Mouse (Mus musculus) neural tube, embryonic 13.5 days (tissue): ENCODE results near the gene Fam167b. TPM values are rescaled to one million over a fixed set of nuclear protein-coding genes. Genes with fewer than 3 reads are reported as not detected.
"Not testable (repeated sequence)": the region's sequence is repeated elsewhere in the genome, so short reads cannot be mapped to it uniquely, and the experiment has no call there.

ENCODE experiments used
- ATAC-seq: fragments of 200-750 bp; cut with Nextera tagmentation; 2 replicates; pipeline ENCODE4 v1.8.0; 2017; ENCODE audit warnings: low read depth, mild to moderate bottlenecking, moderate TSS enrichment, moderate library complexity
- H3K27ac ChIP-seq: fragments of 300-500 bp; sonication (generic); replicated peaks from 2 replicates; pipeline ENCODE4 v1.5.1; 2015; ENCODE audit warnings: moderate library complexity, mild to moderate bottlenecking, inconsistent platforms
- H3K27me3 ChIP-seq: fragments of 300-500 bp; sonication (generic); 2 replicates; pipeline ENCODE4 v1.6.1; 2015; ENCODE audit warnings: mild to moderate bottlenecking, inconsistent platforms
- H3K36me3 ChIP-seq: fragments of 300-500 bp; sonication (generic); 2 replicates; pipeline ENCODE4 v1.6.1; 2015; ENCODE audit warnings: mild to moderate bottlenecking, inconsistent platforms
- H3K4me1 ChIP-seq: fragments of 300-500 bp; sonication (generic); replicated peaks from 2 replicates; pipeline ENCODE4 v1.6.1; 2015; ENCODE audit warnings: inconsistent platforms
- H3K4me2 ChIP-seq: fragments of 300-500 bp; sonication (generic); 2 replicates; pipeline ENCODE4 v1.6.1; 2015; ENCODE audit warnings: inconsistent platforms, mild to moderate bottlenecking, moderate library complexity
- H3K4me3 ChIP-seq: fragments of 300-500 bp; sonication (generic); 2 replicates; pipeline ENCODE4 v1.5.1; 2015; ENCODE audit warnings: mild to moderate bottlenecking, inconsistent platforms
- H3K9ac ChIP-seq: fragments of 300-500 bp; sonication (generic); 2 replicates; pipeline ENCODE4 v1.6.1; 2015; ENCODE audit warnings: moderate library complexity, mild to moderate bottlenecking, inconsistent platforms
- H3K9me3 ChIP-seq: fragments of 300-500 bp; sonication (generic); 2 replicates; pipeline ENCODE4 v1.6.1; 2016; ENCODE audit warnings: inconsistent platforms
- WGBS: fragments of 180-500 bp; shearing (Covaris S2); methylation state at CpG from one replicate; pipeline ENCODE4 v1.1.7; 2015; 5-methylcytosine and 5-hydroxymethylcytosine counted together
- microRNA-seq: library from miRNA; unstranded; fragments of <30 nt; microRNA quantifications from one replicate; pipeline ENCODE4, GENCODE M21; 2016
- polyA plus RNA-seq: library from polyadenylated mRNA; unstranded; fragments of >200 nt; fragmentation: Nextera tagmentation; extraction: Ambion mirVana; gene quantifications from 2 replicates; pipeline ENCODE4 v1.2.1, GENCODE M21; 2015

The Fam167b gene
- polyA plus RNA-seq, 1 experiment from 2014 or later = 0.73 TPM

DNA sequence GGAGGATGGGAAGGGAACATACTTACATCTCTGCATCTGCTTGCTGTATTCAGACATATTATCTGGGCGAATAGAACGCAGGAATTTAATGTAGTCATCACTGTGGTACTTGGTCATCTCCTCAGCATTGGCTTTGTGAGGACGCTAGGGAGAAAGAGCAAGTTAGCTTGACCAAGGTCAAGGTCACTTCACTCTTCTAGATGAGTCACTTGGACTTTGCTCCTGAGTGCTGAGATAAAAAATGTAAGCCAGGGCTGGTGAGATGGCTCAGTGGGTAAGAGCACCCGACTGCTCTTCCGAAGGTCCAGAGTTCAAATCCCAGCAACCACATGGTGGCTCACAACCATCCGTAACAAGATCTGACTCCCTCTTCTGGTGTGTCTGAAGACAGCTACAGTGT is 49.4 kb downstream of the Fam167b start:
- H3K36me3 ChIP-seq = peaks cover 84% of the 10 kb centered on the region
- H3K9ac ChIP-seq, H3K4me1 ChIP-seq, H3K9me3 ChIP-seq, H3K4me3 ChIP-seq, H3K27ac ChIP-seq, H3K4me2 ChIP-seq, H3K27me3 ChIP-seq, ATAC-seq: not testable (repeated sequence)
- 91% methylated on average over 5 of the region's 6 CpGs for WGBS

Small RNA genes within 50 kb of the gene (microRNA-seq; reads per million reads assigned to microRNA genes)
- not detected for gene Mir8119

Other genes with a start within 250 kb of the Fam167b start
- gene Rbbp4, start 243.2 kb downstream of the Fam167b start, polyA plus RNA-seq = 344 and 395 TPM in 2 replicates
- gene Zbtb8os, start 242.9 kb downstream of the Fam167b start, polyA plus RNA-seq = 24.9 and 28.2 TPM in 2 replicates
- gene Zbtb8a, start 200.4 kb downstream of the Fam167b start, polyA plus RNA-seq = 18.5 and 20.4 TPM in 2 replicates
- gene Zbtb8b, start 137.7 kb downstream of the Fam167b start, polyA plus RNA-seq = 10.7 and 11.1 TPM in 2 replicates
- gene Bsdc1, start 117.0 kb downstream of the Fam167b start, polyA plus RNA-seq = 34.8 and 38.1 TPM in 2 replicates
- not detected in 2 replicates for gene Tssk3, start 87.5 kb downstream of the Fam167b start, polyA plus RNA-seq
- gene Fam229a, start 87.4 kb downstream of the Fam167b start, polyA plus RNA-seq = not detected in 2 replicates
- gene Marcksl1, start 65.0 kb downstream of the Fam167b start, polyA plus RNA-seq = 1,745 and 1,831 TPM in 2 replicates
- gene Hdac1, start 35.8 kb downstream of the Fam167b start, polyA plus RNA-seq = 116 and 120 TPM in 2 replicates
- 8.7 and 11.6 TPM in 2 replicates for gene Lck, start 4.9 kb downstream of the Fam167b start, polyA plus RNA-seq
- 209 and 223 TPM in 2 replicates for gene Eif3i, start 22.1 kb upstream of the Fam167b start, polyA plus RNA-seq
- 176 and 193 TPM in 2 replicates for gene Tmem234, start 22.1 kb upstream of the Fam167b start, polyA plus RNA-seq
- gene Dcdc2b, start 35.7 kb upstream of the Fam167b start, polyA plus RNA-seq = 2.8 and 3.5 TPM in 2 replicates
- 34.7 and 35.1 TPM in 2 replicates for gene Iqcc, start 40.5 kb upstream of the Fam167b start, polyA plus RNA-seq
- 140 and 143 TPM in 2 replicates for gene Ccdc28b, start 45.4 kb upstream of the Fam167b start, polyA plus RNA-seq
- gene Txlna, start 62.5 kb upstream of the Fam167b start, polyA plus RNA-seq = 47.6 and 55.2 TPM in 2 replicates
- 14.7 and 16.2 TPM in 2 replicates for gene Kpna6, start 94.2 kb upstream of the Fam167b start, polyA plus RNA-seq
- 13.5 TPM in 2 replicates for gene Tmem39b, start 118.3 kb upstream of the Fam167b start, polyA plus RNA-seq
- 150 and 165 TPM in 2 replicates for gene Khdrbs1, start 163.8 kb upstream of the Fam167b start, polyA plus RNA-seq
- gene Ptp4a2, start 232.7 kb upstream of the Fam167b start, polyA plus RNA-seq = 288 and 293 TPM in 2 replicates